Comparison of ENCODE assay signal across 13 mouse cellular contexts in genomic region chr1:192756674-192757073, GRCm38 (mm10). TPM values are rescaled to one million over a fixed set of nuclear protein-coding genes. Genes with fewer than 3 reads are reported as not detected.
DNase-seq lines count a peak whose midpoint lies in the region; ATAC-seq and TF ChIP-seq lines count a peak whose summit lies in the region.
"Had no signal": no experiment of that assay in that cellular context is flagged by ENCODE, and none has a peak within 500 bp of the region (broad histone marks: within the 10 kb centered on the region; RNA-seq: fewer than 3 reads in every experiment).

No protein-coding gene starts in this region.

- no peak overlapping the region for H3K4me3 ChIP-seq in heart, postnatal 0 days (ENCODE audit: low read depth, low read length)
- no peak overlapping the region for H3K4me3 ChIP-seq in lung, postnatal 0 days (ENCODE audit: low read depth, low read length)
- no peak overlapping the region for H3K4me3 ChIP-seq in hindbrain, embryonic 12.5 days
- H3K4me3 ChIP-seq in hindbrain, embryonic 15.5 days = no peak overlapping the region
- H3K4me3 ChIP-seq: heart, embryonic 12.5 days had no signal

- H3K36me3 ChIP-seq in heart, postnatal 0 days (replicated peaks; ENCODE audit: control insufficient read depth, insufficient read depth, low read length) = no peaks in the 10 kb centered on the region
- no peaks in the 10 kb centered on the region for H3K36me3 ChIP-seq in lung, postnatal 0 days (ENCODE audit: insufficient read depth, low read length)
- H3K36me3 ChIP-seq in hindbrain, embryonic 12.5 days = no peaks in the 10 kb centered on the region
- H3K36me3 ChIP-seq in hindbrain, embryonic 15.5 days = no peaks in the 10 kb centered on the region

- TF ChIP-seq EP300 in heart, postnatal 0 days (IDR thresholded peaks at IDR 0.05; ENCODE audit: low read depth) = no peak
- TF ChIP-seq EP300 in lung, postnatal 0 days (IDR thresholded peaks at IDR 0.05) = no peak

- peak; percentile 71 for ATAC-seq in heart, postnatal 0 days (ENCODE audit: insufficient read depth, low read depth)
- ATAC-seq in lung, postnatal 0 days = peak; percentile 63
- ATAC-seq in hindbrain, embryonic 12.5 days (ENCODE audit: low FRiP score) = no peak
- ATAC-seq in hindbrain, embryonic 15.5 days (ENCODE audit: low FRiP score, low read depth) = no peak

- WGBS in heart, postnatal 0 days = 55% methylated on average over 7 of the region's 7 CpGs
- 61% methylated on average over 7 of the region's 7 CpGs for WGBS in lung, postnatal 0 days
- WGBS in hindbrain, embryonic 12.5 days = 83% methylated on average over 7 of the region's 7 CpGs
- 87% methylated on average over 7 of the region's 7 CpGs for WGBS in hindbrain, embryonic 15.5 days

- peak; percentile 46 for DNase-seq in heart, postnatal 0 days (ENCODE audit: low spot score)
- DNase-seq in heart, postnatal 14 days = no peak
- DNase-seq in lung, postnatal 0 days (ENCODE audit: low spot score) = peak; percentile 52
- DNase-seq in lung, postnatal 14 days = no peak
- no peak for DNase-seq in gastrocnemius, postnatal 14 days
- DNase-seq: adrenal gland, adult 2 months; cerebellum, adult 8-10 months; forebrain, postnatal 0 days; kidney, adult 11 months had no signal

- no peaks in the 10 kb centered on the region for H3K9me3 ChIP-seq in heart, postnatal 0 days (replicated peaks; ENCODE audit: control insufficient read depth, low read length)
- no peaks in the 10 kb centered on the region for H3K9me3 ChIP-seq in lung, postnatal 0 days (ENCODE audit: low read length)
- no peaks in the 10 kb centered on the region for H3K9me3 ChIP-seq in hindbrain, embryonic 12.5 days (replicated peaks)
- H3K9me3 ChIP-seq in hindbrain, embryonic 15.5 days = no peaks in the 10 kb centered on the region
- H3K9me3 ChIP-seq: heart, embryonic 12.5 days had no signal

- peaks cover 22% of the 10 kb centered on the region for H3K4me1 ChIP-seq in heart, postnatal 0 days (ENCODE audit: control insufficient read depth, insufficient read depth)
- no peaks in the 10 kb centered on the region for H3K4me1 ChIP-seq in lung, postnatal 0 days (ENCODE audit: insufficient read depth, low read depth, low read length)
- H3K4me1 ChIP-seq in hindbrain, embryonic 12.5 days = peaks cover 23% of the 10 kb centered on the region
- H3K4me1 ChIP-seq in hindbrain, embryonic 15.5 days (replicated peaks) = peaks cover 33% of the 10 kb centered on the region

- H3K27ac ChIP-seq in heart, postnatal 0 days (ENCODE audit: low read depth) = peak overlapping the region; percentile 43; the same call in 1 of the 2 replicates
- H3K27ac ChIP-seq in lung, postnatal 0 days (ENCODE audit: low read length) = no peak overlapping the region
- peak overlapping the region; percentile 75; the same call in 1 of the 2 replicates for H3K27ac ChIP-seq in hindbrain, embryonic 12.5 days
- peak overlapping the region; percentile 65; the same call in 1 of the 2 replicates for H3K27ac ChIP-seq in hindbrain, embryonic 15.5 days (replicated peaks)
- H3K27ac ChIP-seq: liver, embryonic 14.5 days had no signal

- no peak for TF ChIP-seq CTCF in heart, postnatal 0 days (IDR thresholded peaks at IDR 0.05; ENCODE audit: low read depth)
- no peak for TF ChIP-seq CTCF in lung, postnatal 0 days (IDR thresholded peaks at IDR 0.05)

- H3K27me3 ChIP-seq in heart, postnatal 0 days (ENCODE audit: control insufficient read depth, insufficient read depth, low read length) = no peaks in the 10 kb centered on the region
- H3K27me3 ChIP-seq in lung, postnatal 0 days (replicated peaks; ENCODE audit: insufficient read depth, low read length) = no peaks in the 10 kb centered on the region
- no peaks in the 10 kb centered on the region for H3K27me3 ChIP-seq in hindbrain, embryonic 12.5 days
- no peaks in the 10 kb centered on the region for H3K27me3 ChIP-seq in hindbrain, embryonic 15.5 days
- H3K27me3 ChIP-seq: heart, embryonic 12.5 days had no signal

- no peak overlapping the region for H3K9ac ChIP-seq in heart, postnatal 0 days (replicated peaks; ENCODE audit: low read depth, low read length)
- H3K9ac ChIP-seq in lung, postnatal 0 days (replicated peaks; ENCODE audit: low read depth) = no peak overlapping the region
- no peak overlapping the region for H3K9ac ChIP-seq in hindbrain, embryonic 12.5 days
- H3K9ac ChIP-seq in hindbrain, embryonic 15.5 days = no peak overlapping the region
- H3K9ac ChIP-seq: forebrain, postnatal 0 days; heart, embryonic 12.5 days; liver, embryonic 14.5 days had no signal

- intact Hi-C loops in heart, postnatal 14 days (cut with DNase I) = no loop called here
- intact Hi-C loops in gastrocnemius, postnatal 14 days (cut with DNase I; ENCODE audit: low total_unique reads) = no loop called here

- no peak overlapping the region for H3K4me2 ChIP-seq in heart, postnatal 0 days (ENCODE audit: low read depth, low read length)
- no peak overlapping the region for H3K4me2 ChIP-seq in lung, postnatal 0 days (replicated peaks; ENCODE audit: low read depth, low read length)
- H3K4me2 ChIP-seq in hindbrain, embryonic 12.5 days (replicated peaks) = no peak overlapping the region
- no peak overlapping the region for H3K4me2 ChIP-seq in hindbrain, embryonic 15.5 days
- H3K4me2 ChIP-seq: heart, embryonic 12.5 days had no signal

RNA-seq across cellular contexts. Expression of gene Hhat, which starts 14.3 kb away (rescaled TPM):
- total RNA-seq in heart, postnatal 0 days (2014; rRNA removed; ENCODE audit: low replicate concordance) = 6.7 and 13.2 TPM in 2 replicates
- 3.7 and 4.0 TPM in 2 replicates for polyA plus RNA-seq in heart, postnatal 0 days (2015; fragmentation: Nextera tagmentation; extraction: Ambion mirVana)
- total RNA-seq in heart, postnatal 14 days (2021) = 1 to 10 TPM; 3.3 to 3.7 TPM
- polyA plus RNA-seq in lung, postnatal 0 days (2015; fragmentation: Nextera tagmentation; extraction: Ambion mirVana) = 2.4 and 3.5 TPM in 2 replicates
- polyA plus RNA-seq in hindbrain, embryonic 12.5 days (2016; fragmentation: Nextera tagmentation; extraction: Ambion mirVana) = 5.9 and 7.8 TPM in 2 replicates
- polyA plus RNA-seq in hindbrain, embryonic 15.5 days (2015; fragmentation: Nextera tagmentation; extraction: Ambion mirVana) = 3.5 and 3.6 TPM in 2 replicates
- total RNA-seq in gastrocnemius, postnatal 14 days (2021) = 1 to 10 TPM; 1.4 to 2.0 TPM

Comparison
In these comparisons a context has a peak if more than half of its experiments do, and no peak if none do; other contexts are left out.
1. DNase-seq: peak in heart, postnatal 0 days (single experiment) and lung, postnatal 0 days (single experiment); none in heart, postnatal 14 days (0 of 2), lung, postnatal 14 days (single experiment) and gastrocnemius, postnatal 14 days (single experiment).
2. ATAC-seq: peak in heart, postnatal 0 days (single experiment) and lung, postnatal 0 days (single experiment); none in hindbrain, embryonic 12.5 days (single experiment) and hindbrain, embryonic 15.5 days (single experiment).